Comparison of ENCODE assay signal across 9 mouse cellular contexts in genomic region chr17:33825462-33825861, GRCm38 (mm10). TPM values are rescaled to one million over a fixed set of nuclear protein-coding genes. Genes with fewer than 3 reads are reported as not detected.
DNase-seq lines count a peak whose midpoint lies in the region; ATAC-seq and TF ChIP-seq lines count a peak whose summit lies in the region.
"Had no signal": no experiment of that assay in that cellular context is flagged by ENCODE, and none has a peak within 500 bp of the region (broad histone marks: within the 10 kb centered on the region; RNA-seq: fewer than 3 reads in every experiment).

No protein-coding gene starts in this region.

- WGBS in heart, embryonic 10.5 days: 82% methylated on average over 8 of the region's 8 CpGs
- 85% methylated on average over 8 of the region's 8 CpGs for WGBS in heart, embryonic 16.5 days
- WGBS in liver, postnatal 0 days (ENCODE audit: insufficient replicate concordance): 76% methylated on average over 8 of the region's 8 CpGs

- H3K27me3 ChIP-seq in heart, embryonic 10.5 days (ENCODE audit: insufficient read depth, poor library complexity, severe bottlenecking): no peaks in the 10 kb centered on the region
- H3K27me3 ChIP-seq in E14TG2a.4 (ENCODE audit: insufficient read depth, low read length): no peaks in the 10 kb centered on the region
- H3K27me3 ChIP-seq in heart, embryonic 16.5 days (ENCODE audit: control insufficient read depth, insufficient read depth, low read length): no peaks in the 10 kb centered on the region
- H3K27me3 ChIP-seq in liver, postnatal 0 days (ENCODE audit: insufficient read depth, low read length): no peaks in the 10 kb centered on the region

- no peak overlapping the region for H3K27ac ChIP-seq in heart, embryonic 10.5 days
- no peak overlapping the region for H3K27ac ChIP-seq in heart, embryonic 16.5 days (ENCODE audit: low read length)
- H3K27ac ChIP-seq in liver, postnatal 0 days (ENCODE audit: low read depth): peak overlapping the region; percentile 7; the same call in 1 of the 2 replicates

- DNase-seq in heart, embryonic 10.5 days (ENCODE audit: low spot score): no peak
- DNase-seq in heart, adult 9 months (ENCODE audit: low spot score in 2 of 2): no peak
- no peak for DNase-seq in liver, postnatal 0 days
- DNase-seq in cerebellum, postnatal 10 days: no peak
- DNase-seq in left cerebral cortex, postnatal 36 days (ENCODE audit: low spot score in 2 of 2): no peak
- DNase-seq: cerebellum, adult 18-20 months had no signal

- no peak overlapping the region; the same call in 1 of the 2 replicates for H3K9ac ChIP-seq in heart, embryonic 16.5 days (ENCODE audit: low read length)
- peak overlapping the region; percentile 87 for H3K9ac ChIP-seq in liver, postnatal 0 days (replicated peaks)

- TF ChIP-seq EP300 in liver, postnatal 0 days (IDR thresholded peaks at IDR 0.05; ENCODE audit: low read depth): no peak

- no peaks in the 10 kb centered on the region for H3K9me3 ChIP-seq in heart, embryonic 10.5 days
- H3K9me3 ChIP-seq in E14TG2a.4 (ENCODE audit: low read length): no peaks in the 10 kb centered on the region
- no peaks in the 10 kb centered on the region for H3K9me3 ChIP-seq in heart, embryonic 16.5 days (replicated peaks; ENCODE audit: control insufficient read depth, low read length)
- no peaks in the 10 kb centered on the region for H3K9me3 ChIP-seq in liver, postnatal 0 days (ENCODE audit: low read length)

- no peak for TF ChIP-seq CTCF in E14TG2a.4 (conservative IDR thresholded peaks at IDR 0.05; ENCODE audit: low read length)
- no peak for TF ChIP-seq CTCF in liver, postnatal 0 days (IDR thresholded peaks at IDR 0.05; ENCODE audit: low read depth)

- peak overlapping the region; percentile 83 for H3K4me2 ChIP-seq in heart, embryonic 16.5 days (ENCODE audit: low read depth, low read length)
- H3K4me2 ChIP-seq in liver, postnatal 0 days (ENCODE audit: low read depth, low read length): peak overlapping the region; percentile 87

- intact Hi-C loops in left cerebral cortex, postnatal 36 days (cut with DNase I): no loop called here

- H3K4me1 ChIP-seq in heart, embryonic 10.5 days: peaks cover 19% of the 10 kb centered on the region
- peaks cover 62% of the 10 kb centered on the region for H3K4me1 ChIP-seq in E14TG2a.4 (replicated peaks; ENCODE audit: low read depth, low read length)
- peaks cover 48% of the 10 kb centered on the region for H3K4me1 ChIP-seq in heart, embryonic 16.5 days (ENCODE audit: control insufficient read depth, insufficient read depth, low read length)
- H3K4me1 ChIP-seq in liver, postnatal 0 days (ENCODE audit: insufficient read depth): peaks cover 27% of the 10 kb centered on the region

- no peak for ATAC-seq in heart, embryonic 16.5 days (replicated peaks; ENCODE audit: extremely low read depth, insufficient read depth, low FRiP score)
- no peak for ATAC-seq in liver, postnatal 0 days
- no peak for ATAC-seq in monocyte, adult 5-6 weeks (replicated peaks; ENCODE audit: insufficient number of reproducible peaks, low FRiP score, low TSS enrichment, poor library complexity, severe bottlenecking)

- peak overlapping the region; percentile 84 for H3K4me3 ChIP-seq in heart, embryonic 10.5 days
- peak overlapping the region; percentile 91 for H3K4me3 ChIP-seq in E14TG2a.4 (replicated peaks; ENCODE audit: low read length)
- peak overlapping the region; percentile 90 for H3K4me3 ChIP-seq in heart, embryonic 16.5 days (ENCODE audit: low read length)
- peak overlapping the region; percentile 83 for H3K4me3 ChIP-seq in liver, postnatal 0 days (ENCODE audit: low read depth, low read length)

- H3K36me3 ChIP-seq in heart, embryonic 10.5 days: peaks cover 57% of the 10 kb centered on the region
- H3K36me3 ChIP-seq in E14TG2a.4 (ENCODE audit: insufficient read depth, low read length): peaks cover 85% of the 10 kb centered on the region
- peaks cover 32% of the 10 kb centered on the region for H3K36me3 ChIP-seq in heart, embryonic 16.5 days (ENCODE audit: control insufficient read depth, insufficient read depth)
- peaks cover 28% of the 10 kb centered on the region for H3K36me3 ChIP-seq in liver, postnatal 0 days (replicated peaks; ENCODE audit: insufficient read depth, low read length)

RNA-seq across cellular contexts. Expression of gene Ndufa7, which starts 1.1 kb away (rescaled TPM):
- 482 and 487 TPM in 2 replicates for polyA plus RNA-seq in heart, embryonic 10.5 days (2016; fragmentation: Nextera tagmentation; extraction: Ambion mirVana)
- 535 and 549 TPM in 2 replicates for polyA plus RNA-seq in heart, embryonic 16.5 days (2015; fragmentation: Nextera tagmentation; extraction: Ambion mirVana)
- 379 and 389 TPM in 2 replicates for polyA plus RNA-seq in liver, postnatal 0 days (2015; fragmentation: Nextera tagmentation; extraction: Ambion mirVana)
- 107 to 131 TPM (median 117 TPM) in 3 replicates for total RNA-seq in monocyte, adult 5-6 weeks (2017)
- 100 to 1,000 TPM; 212 to 213 TPM for total RNA-seq in left cerebral cortex, postnatal 36 days (2021)

RNA-seq across cellular contexts. Expression of gene Rps28, which starts 1.1 kb away (rescaled TPM):
- polyA plus RNA-seq in heart, embryonic 10.5 days (2016; fragmentation: Nextera tagmentation; extraction: Ambion mirVana): 576 and 657 TPM in 2 replicates
- polyA plus RNA-seq in heart, embryonic 16.5 days (2015; fragmentation: Nextera tagmentation; extraction: Ambion mirVana): 388 and 436 TPM in 2 replicates
- 699 and 710 TPM in 2 replicates for polyA plus RNA-seq in liver, postnatal 0 days (2015; fragmentation: Nextera tagmentation; extraction: Ambion mirVana)
- total RNA-seq in monocyte, adult 5-6 weeks (2017): 887 to 1,482 TPM (median 1,008 TPM) in 3 replicates
- total RNA-seq in left cerebral cortex, postnatal 36 days (2021): 100 to 1,000 TPM; 651 to 708 TPM

RNA-seq across cellular contexts. Expression of gene Kank3, which starts 15.1 kb away (rescaled TPM):
- 37.1 and 47.9 TPM in 2 replicates for polyA plus RNA-seq in heart, embryonic 10.5 days (2016; fragmentation: Nextera tagmentation; extraction: Ambion mirVana)
- polyA plus RNA-seq in heart, embryonic 16.5 days (2015; fragmentation: Nextera tagmentation; extraction: Ambion mirVana): 48.5 and 58.7 TPM in 2 replicates
- polyA plus RNA-seq in liver, postnatal 0 days (2015; fragmentation: Nextera tagmentation; extraction: Ambion mirVana): 9.4 and 10.6 TPM in 2 replicates
- 8.6 to 12.3 TPM (median 10.3 TPM) in 3 replicates for total RNA-seq in monocyte, adult 5-6 weeks (2017)
- 10 to 100 TPM; 27.0 to 44.8 TPM for total RNA-seq in left cerebral cortex, postnatal 36 days (2021)

RNA-seq across cellular contexts. Expression of gene Cd320, which starts 17.4 kb away (rescaled TPM):
- 61.6 and 75.7 TPM in 2 replicates for polyA plus RNA-seq in heart, embryonic 10.5 days (2016; fragmentation: Nextera tagmentation; extraction: Ambion mirVana)
- polyA plus RNA-seq in heart, embryonic 16.5 days (2015; fragmentation: Nextera tagmentation; extraction: Ambion mirVana): 37.6 and 41.9 TPM in 2 replicates
- polyA plus RNA-seq in liver, postnatal 0 days (2015; fragmentation: Nextera tagmentation; extraction: Ambion mirVana): 16.6 and 17.4 TPM in 2 replicates
- 1.1 to 1.5 TPM in 2 of 3 replicates, not detected in the other for total RNA-seq in monocyte, adult 5-6 weeks (2017)
- total RNA-seq in left cerebral cortex, postnatal 36 days (2021): 10 to 100 TPM; 24.8 to 27.5 TPM

RNA-seq across cellular contexts. Expression of gene Angptl4, which starts 43.8 kb away (rescaled TPM):
- polyA plus RNA-seq in heart, embryonic 10.5 days (2016; fragmentation: Nextera tagmentation; extraction: Ambion mirVana): 7.4 and 19.8 TPM in 2 replicates
- polyA plus RNA-seq in heart, embryonic 16.5 days (2015; fragmentation: Nextera tagmentation; extraction: Ambion mirVana): 16.4 and 20.5 TPM in 2 replicates
- 64.4 and 93.5 TPM in 2 replicates for polyA plus RNA-seq in liver, postnatal 0 days (2015; fragmentation: Nextera tagmentation; extraction: Ambion mirVana)
- 0.29 to 1.2 TPM in 2 of 3 replicates, not detected in the other for total RNA-seq in monocyte, adult 5-6 weeks (2017)
- total RNA-seq in left cerebral cortex, postnatal 36 days (2021): 1 to 10 TPM; 3.3 to 4.8 TPM
